Mouse (Mus musculus) brain, embryonic 14.5 days (tissue): ENCODE results near the gene Gm10053. TPM values are rescaled to one million over a fixed set of nuclear protein-coding genes. Genes with fewer than 3 reads are reported as not detected.
A peak's percentile ranks its signal among the peaks of the same experiment; 100 is the strongest.

Experiments used
- DNase-seq: peaks from one replicate; pipeline ENCODE4 v3.0.0-alpha.2; 2011; ENCODE audit warnings: low read depth
- CTCF ChIP-seq: fragments of 200-500 bp; IDR thresholded peaks from 2 replicates; pipeline ENCODE4 v1.5.1; 2012; ENCODE audit warnings: inconsistent platforms, mild to moderate bottlenecking, moderate library complexity, borderline replicate concordance; ENCODE audit not compliant: insufficient read depth, insufficient read length; ENCODE audit errors: extremely low read depth
- POLR2A ChIP-seq: fragments of 200-500 bp; IDR thresholded peaks from 2 replicates; pipeline ENCODE4 v1.6.1; 2012; ENCODE audit warnings: mild to moderate bottlenecking, inconsistent platforms, borderline replicate concordance; ENCODE audit not compliant: poor library complexity, insufficient read depth, insufficient read length, severe bottlenecking; ENCODE audit errors: extremely low read depth
- polyA plus RNA-seq: library from polyadenylated mRNA; depleted of rRNA; stranded (reverse); fragments of >200 nt; gene quantifications from 2 replicates; pipeline ENCODE4 v1.2.3, GENCODE M21; 2012

The Gm10053 gene
- polyA plus RNA-seq, 1 experiment: 40.5 TPM

- no peak for TF ChIP-seq CTCF
- TF ChIP-seq POLR2A: no peak
- DNase-seq: peak; percentile 46
Measured at GRCm38 (mm10) chr19:24873873-24874272, 1.6 kb upstream of the Gm10053 start.

GRCm38 (mm10) chr19:24881237-24881636 is 5.8 kb downstream of the Gm10053 start:
- DNase-seq: no peak

GRCm38 (mm10) chr19:24885504-24885903 is 10.0 kb downstream of the Gm10053 start:
- peak; percentile 75 for DNase-seq
- peak; percentile 82 for TF ChIP-seq CTCF
- no peak for TF ChIP-seq POLR2A

More at GRCm38 (mm10) chr19:24881237-24881636, 5.8 kb downstream of the Gm10053 start:
- no peak for TF ChIP-seq POLR2A

GRCm38 (mm10) chr19:24886888-24887287 is 11.4 kb downstream of the Gm10053 start:
- DNase-seq: no peak
- TF ChIP-seq CTCF (no peak), POLR2A (no peak)

GRCm38 (mm10) chr19:24896536-24896935 is 21.1 kb downstream of the Gm10053 start:
- TF ChIP-seq POLR2A: no peak
- TF ChIP-seq CTCF: no peak
- DNase-seq: no peak

- TF ChIP-seq CTCF: no peak
- DNase-seq: peak; percentile 31
Measured at GRCm38 (mm10) chr19:24897006-24897895, 21.8 kb downstream of the Gm10053 start.

GRCm38 (mm10) chr19:24897896-24898736 is 22.6 kb downstream of the Gm10053 start:
- peak; percentile 49 for DNase-seq
- TF ChIP-seq POLR2A (no peak), CTCF (no peak)

- no peak for TF ChIP-seq POLR2A
- no peak for TF ChIP-seq CTCF
- peak; percentile 67 for DNase-seq
Measured at GRCm38 (mm10) chr19:24898737-24899577, 23.5 kb downstream of the Gm10053 start.

- DNase-seq: peak; percentile 68
- TF ChIP-seq POLR2A: no peak
- TF ChIP-seq CTCF: no peak
Measured at GRCm38 (mm10) chr19:24899578-24900544, 24.4 kb downstream of the Gm10053 start.

- TF ChIP-seq POLR2A: no peak
- no peak for TF ChIP-seq CTCF
- no peak for DNase-seq
Measured at GRCm38 (mm10) chr19:24900581-24901220, 25.2 kb downstream of the Gm10053 start, which contains the start of gene Foxd4. Gene Foxd4, minus strand, starts transcription at chr19:24901197.

GRCm38 (mm10) chr19:24901666-24902065 is 26.2 kb downstream of the Gm10053 start:
- TF ChIP-seq CTCF (no peak), POLR2A (no peak)
- DNase-seq: no peak
